Mouse (Mus musculus) bone marrow, adult 2 months (tissue): Measurements from ENCODE around the gene Tmco4.

ENCODE experiments used
- CTCF ChIP-seq: fragments of 200-500 bp; IDR thresholded peaks from 2 replicates; pipeline ENCODE4 v1.5.1; 2011; ENCODE audit warnings: low read length, control low read depth; ENCODE audit not compliant: control insufficient read depth, insufficient read depth
- POLR2A ChIP-seq: fragments of 200-500 bp; IDR thresholded peaks from 2 replicates; pipeline ENCODE4 v1.6.1; 2011; ENCODE audit warnings: low read depth, mild to moderate bottlenecking, control low read depth, low read length, borderline replicate concordance; ENCODE audit not compliant: control insufficient read depth

- TF ChIP-seq CTCF, result no peak
- TF ChIP-seq POLR2A, result no peak
Measured at GRCm38 (mm10) chr4:139035799-139036198, 63.1 kb downstream of the Tmco4 start.
